Mouse (Mus musculus) spleen, postnatal 14 days (tissue): ENCODE data around the gene Kif2b.

ENCODE experiments used
- DNase-seq, 2 experiments: peaks; one replicate each; pipeline ENCODE4 v3.0.0; 2021 to 2022; ENCODE audit warnings: low spot score in 2 of 2

Kif2b gene

GRCm38 (mm10) chr11:91577317-91577716 is at the start of gene Kif2b:
Gene Kif2b, minus strand, starts transcription at chr11:91577558.
- DNase-seq, result no peak

DNA sequence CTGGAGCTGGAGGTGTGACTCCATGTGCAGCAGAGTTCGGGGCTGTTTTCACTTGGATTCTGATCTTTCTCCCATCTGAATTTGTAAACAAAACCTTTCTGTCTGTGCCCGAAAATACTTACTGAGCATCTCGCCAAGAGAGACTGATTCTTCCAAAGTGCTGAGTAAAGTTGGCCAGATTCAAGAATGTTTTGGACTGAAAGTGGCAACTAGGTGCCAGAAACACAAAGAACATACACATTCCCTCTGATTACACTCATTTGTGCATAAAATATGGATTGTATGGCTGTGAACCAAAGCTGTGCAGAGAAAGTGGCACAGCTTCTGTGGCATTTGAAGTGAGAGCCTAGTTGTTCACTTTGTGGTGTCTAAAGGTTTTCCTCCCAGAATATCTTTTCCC is 15.7 kb upstream of the Kif2b start:
- DNase-seq, result no peak

- DNase-seq, result no peak
Measured at GRCm38 (mm10) chr11:91576856-91577255, 502 bp downstream of the Kif2b start.

GRCm38 (mm10) chr11:91575406-91575805 is 2.0 kb downstream of the Kif2b start:
- no peak for DNase-seq

DNA sequence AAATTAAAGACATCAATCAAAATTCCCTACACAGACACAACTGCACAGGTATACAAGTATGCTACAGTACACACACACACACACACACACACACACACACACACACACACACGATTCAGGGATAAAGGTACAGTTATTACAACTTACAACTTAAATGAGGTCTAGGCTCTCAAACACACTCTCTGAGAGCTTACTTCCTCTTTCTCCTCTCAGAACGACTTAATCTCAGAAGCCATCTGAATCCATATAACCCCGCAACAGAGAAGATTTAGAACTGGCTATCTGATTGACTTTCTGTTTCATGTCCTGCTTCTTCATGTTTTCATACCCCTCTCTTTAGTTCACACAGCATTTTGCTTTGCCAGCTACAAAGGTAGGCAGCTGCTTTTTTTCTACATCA is 2.9 kb downstream of the Kif2b start:
- no peak for DNase-seq

DNA sequence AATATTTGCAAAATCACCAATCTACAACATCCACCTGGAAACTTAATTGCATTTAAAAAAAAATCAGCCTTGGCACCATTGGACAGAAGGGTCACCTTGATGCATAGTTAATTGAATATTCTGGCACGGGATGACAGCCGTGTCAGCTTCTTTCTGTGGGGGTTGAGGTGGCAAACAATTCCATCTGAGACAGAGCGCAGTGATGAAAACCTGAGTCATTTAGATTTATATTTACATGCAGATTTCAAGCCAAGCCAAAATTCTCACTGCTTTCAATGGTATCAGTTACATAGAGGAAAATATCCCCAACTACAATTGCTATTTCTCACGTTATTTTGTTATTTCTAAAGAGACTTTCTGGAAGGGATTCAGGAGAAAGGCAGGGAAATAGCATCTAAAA is 46.6 kb downstream of the Kif2b start:
- no peak for DNase-seq
